Mouse (Mus musculus) midbrain, embryonic 11.5 days (tissue): ENCODE results near the gene Bbs5. TPM values are rescaled to one million over a fixed set of nuclear protein-coding genes. Genes with fewer than 3 reads are reported as not detected.
"Not testable (repeated sequence)": the region's sequence is repeated elsewhere in the genome, so short reads cannot be mapped to it uniquely, and the experiment has no call there.

Source experiments
- ATAC-seq: fragments of 200-750 bp; cut with Nextera tagmentation; 2 replicates; pipeline ENCODE4 v1.8.0; 2017; ENCODE audit warnings: moderate TSS enrichment, moderate library complexity; ENCODE audit not compliant: low FRiP score
- DNase-seq: peaks from one replicate; pipeline ENCODE4 v3.0.0; 2015; ENCODE audit warnings: low spot score; ENCODE audit errors: missing footprints
- H3K27ac ChIP-seq: fragments of 300-500 bp; sonication (generic); 2 replicates; pipeline ENCODE4 v1.5.1; 2014; ENCODE audit warnings: low read depth, low read length
- H3K27me3 ChIP-seq: fragments of 300-500 bp; sonication (generic); 2 replicates; pipeline ENCODE4 v1.6.1; 2014; ENCODE audit warnings: mild to moderate bottlenecking, low read length, moderate library complexity, mixed read lengths; ENCODE audit not compliant: control insufficient read depth, insufficient read depth
- H3K36me3 ChIP-seq: fragments of 300-500 bp; sonication (generic); 2 replicates; pipeline ENCODE4 v1.6.1; 2014; ENCODE audit warnings: mild to moderate bottlenecking, low read length, moderate library complexity, mixed read lengths; ENCODE audit not compliant: control insufficient read depth, insufficient read depth
- H3K4me1 ChIP-seq: fragments of 300-500 bp; sonication (generic); 2 replicates; pipeline ENCODE4 v1.6.1; 2014; ENCODE audit warnings: low read length; ENCODE audit not compliant: control insufficient read depth, insufficient read depth
- H3K4me2 ChIP-seq: fragments of 300-500 bp; sonication (generic); 2 replicates; pipeline ENCODE4 v1.6.1; 2014; ENCODE audit warnings: mild to moderate bottlenecking, moderate library complexity
- H3K4me3 ChIP-seq: fragments of 300-500 bp; sonication (generic); 2 replicates; pipeline ENCODE4 v1.5.1; 2014; ENCODE audit warnings: low read depth, low read length
- H3K9ac ChIP-seq: fragments of 300-500 bp; sonication (generic); 2 replicates; pipeline ENCODE4 v1.6.1; 2014; ENCODE audit warnings: low read length
- H3K9me3 ChIP-seq: fragments of 300-500 bp; sonication (generic); 2 replicates; pipeline ENCODE4 v1.6.1; 2016; ENCODE audit warnings: low read length; ENCODE audit not compliant: control insufficient read depth
- WGBS: fragments of 180-500 bp; shearing (Covaris S2); extraction: QIAGEN DNeasy Blood & Tissue Kit; methylation state at CpG from one replicate; pipeline ENCODE4 v1.1.7; 2014; 5-methylcytosine and 5-hydroxymethylcytosine counted together
- polyA plus RNA-seq: library from polyadenylated mRNA; unstranded; fragments of >200 nt; fragmentation: Nextera tagmentation; extraction: Ambion mirVana; gene quantifications from 2 replicates; pipeline ENCODE4 v1.2.1, GENCODE M21; 2014

Bbs5 gene
- polyA plus RNA-seq, 1 experiment from 2014 or later: 12.4 TPM

- Histone ChIP-seq H3K4me3 (no peak overlapping the region), H3K4me2 (no peak overlapping the region), H3K4me1 (no peaks in the 10 kb centered on the region), H3K27ac (no peak overlapping the region), H3K27me3 (no peaks in the 10 kb centered on the region), H3K9ac (no peak overlapping the region), H3K9me3 (no peaks in the 10 kb centered on the region), H3K36me3 (no peaks in the 10 kb centered on the region)
- no peak for ATAC-seq
- 93% methylated on average over 4 of the region's 4 CpGs for WGBS
- DNase-seq: no peak
Measured at GRCm38 (mm10) chr2:69659326-69659725, 12.4 kb downstream of the Bbs5 start.

GRCm38 (mm10) chr2:69663827-69664476, 17.0 kb downstream of the Bbs5 start:
- Histone ChIP-seq H3K9ac (no peak overlapping the region), H3K4me3 (no peak overlapping the region), H3K27ac (no peak overlapping the region), H3K27me3 (no peaks in the 10 kb centered on the region), H3K36me3 (no peaks in the 10 kb centered on the region; the same call in 1 of the 2 replicates), H3K4me2 (no peak overlapping the region), H3K9me3 (no peaks in the 10 kb centered on the region), H3K4me1 (no peaks in the 10 kb centered on the region)
- no peak for ATAC-seq
- no peak for DNase-seq
- WGBS: 88% methylated on average over 13 of the region's 13 CpGs

GRCm38 (mm10) chr2:69667656-69668055, 20.7 kb downstream of the Bbs5 start:
- H3K4me1 ChIP-seq: no peaks in the 10 kb centered on the region
- no peak overlapping the region for H3K4me3 ChIP-seq
- H3K36me3 ChIP-seq: no peaks in the 10 kb centered on the region; the same call in none of the 2 replicates
- DNase-seq (peak; percentile 82), ATAC-seq (no peak)
- H3K9ac ChIP-seq: no peak overlapping the region
- H3K27me3 ChIP-seq: no peaks in the 10 kb centered on the region
- WGBS: 95% methylated on average over 4 of the region's 4 CpGs
- no peak overlapping the region for H3K27ac ChIP-seq
- no peaks in the 10 kb centered on the region for H3K9me3 ChIP-seq
- no peak overlapping the region for H3K4me2 ChIP-seq

- ATAC-seq (no peak), DNase-seq (peak; percentile 67)
- H3K36me3 ChIP-seq: no peaks in the 10 kb centered on the region; the same call in none of the 2 replicates
- no peak overlapping the region for H3K27ac ChIP-seq
- no peak overlapping the region for H3K4me3 ChIP-seq
- H3K4me2 ChIP-seq: no peak overlapping the region
- no peaks in the 10 kb centered on the region for H3K4me1 ChIP-seq
- H3K9me3 ChIP-seq: no peaks in the 10 kb centered on the region
- no peaks in the 10 kb centered on the region for H3K27me3 ChIP-seq
- WGBS: 73% methylated on average over 6 of the region's 6 CpGs
- H3K9ac ChIP-seq: no peak overlapping the region
Measured at GRCm38 (mm10) chr2:69668414-69668813, 21.4 kb downstream of the Bbs5 start.

GRCm38 (mm10) chr2:69669853-69670252, 22.9 kb downstream of the Bbs5 start, which contains the start of gene Klhl41:
Gene Klhl41, plus strand, starts transcription at chr2:69670120.
- no peak within 1 kb of the TSS for H3K4me3 ChIP-seq
- H3K27me3 ChIP-seq: no peaks in the 10 kb centered on the region

GRCm38 (mm10) chr2:69673723-69674122, 26.8 kb downstream of the Bbs5 start:
- H3K9ac ChIP-seq: no peak overlapping the region
- no peaks in the 10 kb centered on the region for H3K9me3 ChIP-seq
- H3K36me3 ChIP-seq: no peaks in the 10 kb centered on the region; the same call in 1 of the 2 replicates
- DNase-seq (no peak), ATAC-seq (no peak)
- H3K27ac ChIP-seq: no peak overlapping the region
- H3K27me3 ChIP-seq: no peaks in the 10 kb centered on the region
- H3K4me1 ChIP-seq: no peaks in the 10 kb centered on the region
- no peak overlapping the region for H3K4me3 ChIP-seq
- 75% methylated on average over 5 of the region's 5 CpGs for WGBS
- H3K4me2 ChIP-seq: no peak overlapping the region

More at GRCm38 (mm10) chr2:69669853-69670252, 22.9 kb downstream of the Bbs5 start, which contains the start of gene Klhl41:
- H3K36me3 ChIP-seq: no peaks in the 10 kb centered on the region; the same call in none of the 2 replicates
- H3K9me3 ChIP-seq: no peaks in the 10 kb centered on the region
- ATAC-seq (no peak), DNase-seq (peak; percentile 19)
- no peaks in the 10 kb centered on the region for H3K4me1 ChIP-seq
- H3K27ac ChIP-seq: no peak within 1 kb of the TSS
- no peak within 1 kb of the TSS for H3K4me2 ChIP-seq
- no peak within 1 kb of the TSS for H3K9ac ChIP-seq
- WGBS: 88% methylated on average over 9 of the region's 9 CpGs

GRCm38 (mm10) chr2:69675266-69675665, 28.3 kb downstream of the Bbs5 start:
- Histone ChIP-seq H3K27ac (no peak overlapping the region), H3K36me3 (no peaks in the 10 kb centered on the region; the same call in 1 of the 2 replicates), H3K9me3 (no peaks in the 10 kb centered on the region), H3K27me3 (no peaks in the 10 kb centered on the region), H3K4me1 (no peaks in the 10 kb centered on the region), H3K9ac (no peak overlapping the region), H3K4me3 (no peak overlapping the region), H3K4me2 (no peak overlapping the region)
- WGBS: 91% methylated on average over 9 of the region's 9 CpGs
- DNase-seq (peak; percentile 69), ATAC-seq (no peak)

GRCm38 (mm10) chr2:69676713-69677112, 29.7 kb downstream of the Bbs5 start:
- Histone ChIP-seq H3K27me3 (peaks cover 5% of the 10 kb centered on the region; the same call in 1 of the 2 replicates), H3K27ac (no peak overlapping the region), H3K4me1 (no peaks in the 10 kb centered on the region), H3K9me3 (no peaks in the 10 kb centered on the region), H3K4me3 (no peak overlapping the region), H3K36me3 (no peaks in the 10 kb centered on the region), H3K9ac (no peak overlapping the region), H3K4me2 (no peak overlapping the region)
- WGBS: 74% methylated on average over 2 of the region's 2 CpGs
- ATAC-seq (no peak), DNase-seq (peak; percentile 35)

GRCm38 (mm10) chr2:69677215-69677614, 30.2 kb downstream of the Bbs5 start:
- peak; percentile 31 for DNase-seq
- H3K9me3 ChIP-seq, H3K36me3 ChIP-seq, H3K4me2 ChIP-seq, H3K9ac ChIP-seq, H3K4me3 ChIP-seq, ATAC-seq, H3K27ac ChIP-seq, H3K27me3 ChIP-seq, H3K4me1 ChIP-seq: not testable (repeated sequence)
- WGBS: 84% methylated on average over 2 of the region's 2 CpGs
